Mouse (Mus musculus): ENCODE results near the gene Tmpo. TPM values are rescaled to one million over a fixed set of nuclear protein-coding genes. Genes with fewer than 3 reads are reported as not detected.

Gene Tmpo
- polyA plus RNA-seq, 1 experiment from 2014 or later = 252 TPM

Other genes with a start within 250 kb of the Tmpo start
- gene Apaf1, start 98.5 kb downstream of the Tmpo start, polyA plus RNA-seq (2015; fragmentation: Nextera tagmentation; extraction: Ambion mirVana) = 24.6 and 25.7 TPM in 2 replicates
- 57.5 and 71.1 TPM in 2 replicates for gene Ikbip, start 98.4 kb downstream of the Tmpo start, polyA plus RNA-seq (2015; fragmentation: Nextera tagmentation; extraction: Ambion mirVana)
- 402 and 411 TPM in 2 replicates for gene Slc25a3, start 57.3 kb downstream of the Tmpo start, polyA plus RNA-seq (2015; fragmentation: Nextera tagmentation; extraction: Ambion mirVana)